Mouse (Mus musculus) limb, embryonic 14.5 days (tissue): ENCODE measurements around the gene Fam133b. TPM values are rescaled to one million over a fixed set of nuclear protein-coding genes. Genes with fewer than 3 reads are reported as not detected.

Source experiments
- ATAC-seq: fragments of 200-750 bp; cut with Nextera tagmentation; 2 replicates; pipeline ENCODE4 v1.8.0; 2017; ENCODE audit warnings: low read depth, moderate number of reproducible peaks, moderate TSS enrichment; ENCODE audit not compliant: low FRiP score
- DNase-seq: peaks from one replicate; pipeline ENCODE4 v3.0.0-alpha.2; 2015; ENCODE audit warnings: low spot score
- H3K27ac ChIP-seq: fragments of 300-500 bp; sonication (generic); replicated peaks from 2 replicates; pipeline ENCODE4 v1.5.1; 2014; ENCODE audit warnings: low read depth, mild to moderate bottlenecking, low read length, moderate library complexity, mixed read lengths
- H3K27me3 ChIP-seq: fragments of 300-500 bp; sonication (generic); 2 replicates; pipeline ENCODE4 v1.6.1; 2014; ENCODE audit warnings: low read length, mixed read lengths; ENCODE audit not compliant: control insufficient read depth, insufficient read depth
- H3K36me3 ChIP-seq: fragments of 300-500 bp; sonication (generic); 2 replicates; pipeline ENCODE4 v1.6.1; 2014; ENCODE audit warnings: mild to moderate bottlenecking, low read length, moderate library complexity, mixed read lengths; ENCODE audit not compliant: control insufficient read depth, insufficient read depth
- H3K4me1 ChIP-seq: fragments of 300-500 bp; sonication (generic); 2 replicates; pipeline ENCODE4 v1.6.1; 2014; ENCODE audit warnings: antibody characterized with exemption, low read length, mixed read lengths; ENCODE audit not compliant: control insufficient read depth, insufficient read depth
- H3K4me2 ChIP-seq: fragments of 300-500 bp; sonication (generic); replicated peaks from 2 replicates; pipeline ENCODE4 v1.6.1; 2014; ENCODE audit warnings: low read depth, mild to moderate bottlenecking, low read length, moderate library complexity; ENCODE audit not compliant: severe bottlenecking
- H3K4me3 ChIP-seq: fragments of 300-500 bp; sonication (generic); replicated peaks from 2 replicates; pipeline ENCODE4 v1.5.1; 2014; ENCODE audit warnings: low read length
- H3K9ac ChIP-seq: fragments of 300-500 bp; sonication (generic); 2 replicates; pipeline ENCODE4 v1.6.1; 2014; ENCODE audit warnings: mild to moderate bottlenecking, low read depth, low read length, moderate library complexity; ENCODE audit not compliant: severe bottlenecking
- H3K9me3 ChIP-seq: fragments of 300-500 bp; sonication (generic); 2 replicates; pipeline ENCODE4 v1.6.1; 2016; ENCODE audit warnings: low read length; ENCODE audit not compliant: control insufficient read depth
- POLR2A ChIP-seq: fragments of 200-500 bp; IDR thresholded peaks from 2 replicates; pipeline ENCODE4 v1.8.0; 2012; ENCODE audit warnings: inconsistent platforms, mild to moderate bottlenecking, moderate library complexity, borderline replicate concordance; ENCODE audit not compliant: insufficient read depth, insufficient read length; ENCODE audit errors: extremely low read depth
- WGBS: fragments of 180-500 bp; shearing (Covaris S2); extraction: QIAGEN DNeasy Blood & Tissue Kit; methylation state at CpG from one replicate; pipeline ENCODE4 v1.1.7; 2014; 5-methylcytosine and 5-hydroxymethylcytosine counted together
- polyA plus RNA-seq, 2 experiments: library from polyadenylated mRNA; depleted of rRNA in 1 of 2; stranded (reverse) in 1 of 2; unstranded in 1 of 2; fragments of >200 nt; fragmentation: Nextera tagmentation in 1 of 2; extraction: Ambion mirVana in 1 of 2; gene quantifications; 2 replicates each; pipeline versions ENCODE4 v1.2.1 to v1.2.3; 2012 to 2014

The Fam133b gene
- polyA plus RNA-seq, 2 experiments, result 29.2 to 32.1 TPM

- DNase-seq (no peak), ATAC-seq (no peak)
- Histone ChIP-seq H3K4me1 (no peaks in the 10 kb centered on the region), H3K27ac (no peak overlapping the region), H3K9ac (no peak overlapping the region), H3K9me3 (no peaks in the 10 kb centered on the region), H3K4me3 (no peak overlapping the region), H3K4me2 (no peak overlapping the region), H3K27me3 (no peaks in the 10 kb centered on the region), H3K36me3 (no peaks in the 10 kb centered on the region)
- TF ChIP-seq POLR2A, result no peak
- WGBS, result 69% methylated on average over 3 of the region's 3 CpGs
Measured at GRCm38 (mm10) chr5:3536592-3537212, 6.9 kb upstream of the Fam133b start.

- H3K4me2 ChIP-seq, result no peak overlapping the region
- WGBS, result 47% methylated on average over 11 of the region's 11 CpGs
- no peak for TF ChIP-seq POLR2A
- H3K27me3 ChIP-seq, result no peaks in the 10 kb centered on the region
- DNase-seq, result no peak
- no peaks in the 10 kb centered on the region for H3K4me1 ChIP-seq
- no peak for ATAC-seq
- H3K36me3 ChIP-seq, result no peaks in the 10 kb centered on the region
- no peak overlapping the region for H3K27ac ChIP-seq
- no peak overlapping the region for H3K9ac ChIP-seq
- no peaks in the 10 kb centered on the region for H3K9me3 ChIP-seq
- H3K4me3 ChIP-seq, result no peak overlapping the region
Measured at GRCm38 (mm10) chr5:3538505-3539472, 4.8 kb upstream of the Fam133b start.

- no peak overlapping the region for H3K4me2 ChIP-seq
- 71% methylated on average over 6 of the region's 6 CpGs for WGBS
- H3K36me3 ChIP-seq, result no peaks in the 10 kb centered on the region
- peaks cover 10% of the 10 kb centered on the region; the same call in 1 of the 2 replicates for H3K4me1 ChIP-seq
- TF ChIP-seq POLR2A, result no peak
- no peak overlapping the region for H3K4me3 ChIP-seq
- no peak overlapping the region for H3K27ac ChIP-seq
- H3K9me3 ChIP-seq, result no peaks in the 10 kb centered on the region
- H3K9ac ChIP-seq, result no peak overlapping the region
- no peak for DNase-seq
- H3K27me3 ChIP-seq, result no peaks in the 10 kb centered on the region
- ATAC-seq, result no peak
Measured at GRCm38 (mm10) chr5:3541871-3542270, 1.8 kb upstream of the Fam133b start.

- no peak for ATAC-seq
- no peaks in the 10 kb centered on the region for H3K36me3 ChIP-seq
- no peak overlapping the region; the same call in 1 of the 2 replicates for H3K27ac ChIP-seq
- H3K27me3 ChIP-seq, result no peaks in the 10 kb centered on the region
- H3K4me3 ChIP-seq, result peak overlapping the region; percentile 90
- 6% methylated on average over 7 of the region's 7 CpGs for WGBS
- no peak for TF ChIP-seq POLR2A
- H3K9ac ChIP-seq, result peak overlapping the region; percentile 95
- DNase-seq, result no peak
- H3K9me3 ChIP-seq, result no peaks in the 10 kb centered on the region
- peaks cover 10% of the 10 kb centered on the region; the same call in 1 of the 2 replicates for H3K4me1 ChIP-seq
- peak overlapping the region; percentile 72 for H3K4me2 ChIP-seq
Measured at GRCm38 (mm10) chr5:3544480-3544769, 792 bp downstream of the Fam133b start.

- Histone ChIP-seq H3K36me3 (no peaks in the 10 kb centered on the region), H3K9ac (no peak overlapping the region), H3K9me3 (no peaks in the 10 kb centered on the region), H3K27me3 (no peaks in the 10 kb centered on the region), H3K4me1 (peaks cover 10% of the 10 kb centered on the region; the same call in 1 of the 2 replicates), H3K27ac (no peak overlapping the region), H3K4me2 (no peak overlapping the region), H3K4me3 (no peak overlapping the region)
- DNase-seq (no peak), ATAC-seq (no peak)
- no peak for TF ChIP-seq POLR2A
- 79% methylated on average over 1 of the region's 1 CpGs for WGBS
Measured at GRCm38 (mm10) chr5:3546226-3546625, 2.6 kb downstream of the Fam133b start.
